Mouse (Mus musculus) cerebellum, adult 2 months (tissue): Measurements from ENCODE around the gene Shank1. TPM values are rescaled to one million over a fixed set of nuclear protein-coding genes. Genes with fewer than 3 reads are reported as not detected.

Source experiments
- DNase-seq, 2 experiments: peaks; one replicate each; pipeline ENCODE4 v3.0.0; 2021
- H3K27ac ChIP-seq: fragments of 200-500 bp; 2 replicates; pipeline ENCODE4 v1.5.1; 2012; ENCODE audit warnings: low read length, control low read depth, inconsistent platforms; ENCODE audit not compliant: insufficient read depth
- H3K27me3 ChIP-seq: fragments of 200-500 bp; 2 replicates; pipeline ENCODE4 v1.6.1; 2012; ENCODE audit warnings: inconsistent platforms, mild to moderate bottlenecking, low read length, moderate library complexity; ENCODE audit not compliant: control insufficient read depth, insufficient read depth
- H3K4me1 ChIP-seq: fragments of 200-500 bp; 2 replicates; pipeline ENCODE4 v1.6.1; 2011; ENCODE audit warnings: low read length; ENCODE audit not compliant: control insufficient read depth, insufficient read depth
- H3K4me3 ChIP-seq: fragments of 200-500 bp; replicated peaks from 2 replicates; pipeline ENCODE3; 2011; ENCODE audit warnings: mild to moderate bottlenecking, low read depth, low read length, control low read depth; ENCODE audit not compliant: insufficient read depth
- CTCF ChIP-seq: fragments of 200-500 bp; IDR thresholded peaks from 2 replicates; pipeline ENCODE4 v1.5.1; 2011; ENCODE audit warnings: low read depth, mild to moderate bottlenecking, control low read depth, low read length, moderate library complexity, borderline replicate concordance; ENCODE audit not compliant: insufficient read depth
- POLR2A ChIP-seq: fragments of 200-500 bp; IDR thresholded peaks from 2 replicates; pipeline ENCODE4 v1.6.1; 2011; ENCODE audit warnings: low read length, control low read depth, borderline replicate concordance; ENCODE audit not compliant: insufficient read depth
- WGBS: fragments of 180-500 bp; shearing (Covaris S2); methylation state at CpG from one replicate; pipeline ENCODE4 v1.1.7; 2018; 5-methylcytosine and 5-hydroxymethylcytosine counted together
- polyA plus RNA-seq: library from polyadenylated mRNA; depleted of rRNA; stranded (reverse); fragments of >200 nt; gene quantifications from 2 replicates; pipeline ENCODE4 v1.2.3, GENCODE M21; 2012; rRNA removed

The Shank1 gene
- polyA plus RNA-seq, 1 experiment, result 51.4 TPM

GRCm38 (mm10) chr7:44406015-44406355 lies 95.9 kb downstream of the Shank1 start:
- Histone ChIP-seq H3K27me3 (no peaks in the 10 kb centered on the region), H3K4me3 (no peak overlapping the region), H3K27ac (no peak overlapping the region), H3K4me1 (no peaks in the 10 kb centered on the region)
- 1% methylated on average over 5 of the region's 5 CpGs for WGBS
- TF ChIP-seq POLR2A (no peak), CTCF (no peak)
- DNase-seq, result no peak

Other genes with a start within 250 kb of the Shank1 start
- not detected in 2 replicates for gene Klk1b21, start 207.9 kb upstream of the Shank1 start, polyA plus RNA-seq
- not detected in 2 replicates for gene Klk1b22, start 197.6 kb upstream of the Shank1 start, polyA plus RNA-seq
- not detected in 2 replicates for gene Klk1b16, start 173.5 kb upstream of the Shank1 start, polyA plus RNA-seq
- 0.29 and 0.38 TPM in 2 replicates for gene Klk1b24, start 122.0 kb upstream of the Shank1 start, polyA plus RNA-seq
- not detected in 2 replicates for gene Klk1b3, start 112.1 kb upstream of the Shank1 start, polyA plus RNA-seq
- not detected in 2 replicates for gene Klk1b4, start 102.8 kb upstream of the Shank1 start, polyA plus RNA-seq
- not detected in 2 replicates for gene Klk1b5, start 94.3 kb upstream of the Shank1 start, polyA plus RNA-seq
- gene Klk1, start 84.9 kb upstream of the Shank1 start, polyA plus RNA-seq, result 0.20 and 0.36 TPM in 2 replicates
- gene Gm36864, start 74.1 kb upstream of the Shank1 start, polyA plus RNA-seq, result not detected in 2 replicates
- 2.2 and 2.9 TPM in 2 replicates for gene 1700028J19Rik, start 63.6 kb upstream of the Shank1 start, polyA plus RNA-seq
- 98.8 and 111 TPM in 2 replicates for gene 2410002F23Rik, start 63.5 kb upstream of the Shank1 start, polyA plus RNA-seq
- gene Acp4, start 52.9 kb upstream of the Shank1 start, polyA plus RNA-seq, result not detected in 2 replicates
- not detected in 2 replicates for gene Gm15517, start 48.8 kb upstream of the Shank1 start, polyA plus RNA-seq
- gene Clec11a, start 3.4 kb upstream of the Shank1 start, polyA plus RNA-seq, result 2.4 and 3.0 TPM in 2 replicates
- 125 and 130 TPM in 2 replicates for gene Syt3, start 73.8 kb downstream of the Shank1 start, polyA plus RNA-seq
- gene 1700008O03Rik, start 75.6 kb downstream of the Shank1 start, polyA plus RNA-seq, result 3.1 and 3.8 TPM in 2 replicates
- 190 and 214 TPM in 2 replicates for gene Lrrc4b, start 118.8 kb downstream of the Shank1 start, polyA plus RNA-seq
- 9.3 and 10.2 TPM in 2 replicates for gene Aspdh, start 155.1 kb downstream of the Shank1 start, polyA plus RNA-seq
- gene Josd2, start 157.7 kb downstream of the Shank1 start, polyA plus RNA-seq, result 273 and 294 TPM in 2 replicates
- gene Emc10, start 186.3 kb downstream of the Shank1 start, polyA plus RNA-seq, result 302 and 309 TPM in 2 replicates
- gene Fam71e1, start 186.3 kb downstream of the Shank1 start, polyA plus RNA-seq, result 32.6 and 34.0 TPM in 2 replicates
- 0.14 and 0.18 TPM in 2 replicates for gene Mybpc2, start 214.4 kb downstream of the Shank1 start, polyA plus RNA-seq
- 0.16 and 0.19 TPM in 2 replicates for gene Spib, start 221.8 kb downstream of the Shank1 start, polyA plus RNA-seq
- gene Pold1, start 238.6 kb downstream of the Shank1 start, polyA plus RNA-seq, result 21.6 and 25.1 TPM in 2 replicates
- 106 and 109 TPM in 2 replicates for gene Nr1h2, start 243.7 kb downstream of the Shank1 start, polyA plus RNA-seq